Mouse (Mus musculus): ENCODE data around the gene Ubb.
"Not testable (repeated sequence)": the region's sequence is repeated elsewhere in the genome, so short reads cannot be mapped to it uniquely, and the experiment has no call there.

Gene Ubb

GRCm38 (mm10) chr11:62550727-62551225, at the start of gene Ubb:
Gene Ubb (plus strand): TSS chr11:62551171.
- peak; percentile 98 to 99 for DNase-seq (ENCODE audit: low spot score in 2 of 2)

DNA sequence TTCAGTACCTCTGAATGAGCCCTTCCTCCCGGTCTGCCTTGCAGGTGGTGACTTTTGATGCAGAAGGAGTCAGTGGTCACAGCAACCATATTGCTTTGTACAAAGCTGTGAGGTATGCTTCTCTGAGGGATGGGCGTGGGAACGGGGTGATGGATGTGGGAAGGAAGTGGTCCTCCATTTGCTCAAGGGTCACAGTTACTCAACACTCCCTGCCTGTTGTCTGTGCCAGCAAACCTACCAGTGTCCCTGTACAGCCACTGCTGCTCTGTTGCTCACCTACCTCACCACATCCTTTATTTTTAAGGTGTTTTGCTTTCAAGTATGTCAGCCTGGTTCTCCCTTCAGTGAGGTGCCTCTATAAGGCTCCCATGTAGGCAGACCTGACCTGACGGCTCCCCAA, 43.3 kb upstream of the Ubb start:
- no peak for DNase-seq (ENCODE audit: low spot score in 2 of 2)

DNA sequence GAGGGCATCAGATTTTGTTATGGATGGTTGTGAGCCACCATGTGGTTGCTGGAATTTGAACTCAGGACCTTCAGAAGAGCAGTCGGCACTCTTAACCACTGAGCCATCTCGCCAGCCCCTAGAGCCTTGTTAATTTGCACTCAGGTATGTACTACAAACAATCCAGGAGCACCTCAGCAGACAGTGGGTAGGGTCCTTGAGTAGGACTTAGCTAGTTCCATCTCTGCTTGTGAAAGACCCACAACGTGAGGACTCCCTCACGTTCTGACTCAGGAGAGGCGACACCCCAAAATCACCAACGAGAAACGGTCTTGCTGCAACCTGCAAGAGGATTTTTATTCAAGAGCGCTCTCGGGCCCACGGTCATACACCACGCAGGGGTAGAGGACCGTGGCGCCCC, 42.6 kb upstream of the Ubb start:
- DNase-seq (ENCODE audit: low spot score in 2 of 2) = not testable (repeated sequence)

DNA sequence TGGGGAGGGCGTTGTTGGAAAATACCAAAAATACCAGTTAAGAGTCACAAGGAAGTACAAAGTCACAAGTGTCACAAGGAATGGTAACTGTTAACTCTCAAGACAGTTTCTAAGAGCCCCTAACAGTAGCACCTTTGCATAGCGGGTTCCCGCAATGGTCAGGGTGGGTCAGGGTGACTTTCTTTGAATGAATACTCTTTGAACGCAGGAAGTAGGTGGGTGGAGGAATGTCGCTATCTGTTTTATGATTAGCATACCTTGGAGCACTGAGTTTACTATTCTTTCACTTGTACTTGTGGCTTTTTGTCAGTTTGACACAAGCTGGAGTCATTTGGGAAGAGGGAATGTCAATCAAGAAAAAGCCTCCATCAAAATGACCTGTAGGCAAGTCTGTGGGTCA, 42.2 kb upstream of the Ubb start:
- not testable (repeated sequence) for DNase-seq (ENCODE audit: low spot score in 2 of 2)

DNA sequence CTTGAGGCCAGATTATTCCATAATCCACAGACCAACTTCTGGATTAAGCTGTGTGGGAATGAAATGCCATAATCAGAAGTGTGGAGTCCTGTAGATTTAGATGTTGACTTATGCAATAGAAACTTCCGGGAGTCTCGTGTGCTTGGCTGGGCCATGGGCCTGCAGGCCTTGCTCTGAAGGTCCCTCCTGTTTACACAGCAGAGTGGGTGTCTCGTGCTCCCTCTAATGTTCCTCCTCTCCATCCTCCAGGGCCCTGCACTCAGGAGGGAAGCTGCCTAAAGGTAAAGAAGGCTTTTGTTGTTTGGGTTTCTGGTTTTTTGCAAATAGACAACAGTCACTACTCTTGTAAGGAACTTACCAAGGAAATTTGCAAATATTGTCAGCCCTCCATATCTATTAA, 41.4 kb upstream of the Ubb start:
- DNase-seq (ENCODE audit: low spot score in 2 of 2) = no peak

- no peak for DNase-seq (ENCODE audit: low spot score in 2 of 2)
Measured at GRCm38 (mm10) chr11:62510956-62511355, 40.0 kb upstream of the Ubb start.

- DNase-seq (ENCODE audit: low spot score in 2 of 2) = no peak
Measured at GRCm38 (mm10) chr11:62511444-62512202, 39.3 kb upstream of the Ubb start.

GRCm38 (mm10) chr11:62512529-62513080, 38.4 kb upstream of the Ubb start:
- DNase-seq (ENCODE audit: low spot score in 2 of 2) = no peak

DNA sequence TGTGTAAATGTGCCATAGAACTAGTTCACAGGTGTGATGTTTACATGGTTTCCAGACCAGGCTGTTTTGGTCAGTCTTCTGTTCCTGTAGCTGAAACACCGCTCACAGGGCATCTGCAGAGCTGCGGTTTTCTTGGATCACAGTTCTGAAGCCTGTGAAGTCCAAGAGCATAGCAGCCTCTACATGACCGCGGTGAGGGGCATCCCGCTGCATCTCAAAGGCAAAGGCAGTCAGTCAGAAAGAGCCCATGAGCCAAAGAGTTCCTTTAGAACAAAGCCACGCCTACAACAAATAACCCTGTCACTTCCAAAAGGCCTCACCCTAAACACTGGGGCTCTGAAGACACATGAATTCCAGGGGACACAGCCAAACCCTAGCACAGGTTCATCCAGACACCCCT, 37.7 kb upstream of the Ubb start:
- DNase-seq (ENCODE audit: low spot score in 2 of 2) = no peak

DNA sequence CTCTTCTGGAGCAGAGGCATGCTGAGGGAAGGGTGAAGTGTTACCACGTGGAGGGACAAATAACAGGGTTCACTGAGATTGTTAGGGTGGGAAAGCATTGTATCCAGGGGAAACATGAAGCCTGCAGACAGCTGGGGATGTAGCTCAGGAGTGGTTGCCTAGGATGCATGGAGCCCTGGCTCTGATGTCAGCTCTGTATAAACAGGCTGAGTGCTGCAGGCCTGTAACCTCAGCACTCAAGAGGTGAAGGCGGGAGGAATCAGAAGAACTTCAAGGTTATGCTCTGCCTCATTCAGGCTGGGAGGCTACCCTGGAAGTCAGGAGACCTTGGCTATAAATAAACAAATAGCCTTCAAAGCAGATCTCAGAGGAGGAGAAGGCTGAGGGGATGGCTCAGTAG, 32.0 kb upstream of the Ubb start:
- no peak for DNase-seq (ENCODE audit: low spot score in 2 of 2)

GRCm38 (mm10) chr11:62522283-62522682, 28.7 kb upstream of the Ubb start:
- no peak for DNase-seq (ENCODE audit: low spot score in 2 of 2)

DNA sequence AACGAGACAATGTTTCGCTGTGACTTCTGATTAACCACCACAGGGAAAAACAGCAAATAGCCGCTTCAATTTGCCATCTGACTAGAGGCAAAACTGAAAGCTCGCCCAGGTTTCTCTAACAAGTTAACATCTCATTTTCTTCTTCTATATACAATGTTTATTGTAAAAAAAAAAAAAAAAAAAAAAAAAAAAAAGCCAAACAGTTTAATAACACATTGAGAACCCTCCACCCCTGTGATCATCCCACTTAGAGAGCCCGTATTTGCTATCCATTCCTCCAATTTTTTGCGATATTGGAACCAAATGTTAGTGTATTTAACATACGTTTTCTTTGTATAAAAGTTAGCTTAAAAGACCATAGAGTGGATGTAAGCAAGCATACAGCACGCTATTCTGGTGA, 13.9 kb upstream of the Ubb start:
- DNase-seq (ENCODE audit: low spot score in 2 of 2) = no peak

DNA sequence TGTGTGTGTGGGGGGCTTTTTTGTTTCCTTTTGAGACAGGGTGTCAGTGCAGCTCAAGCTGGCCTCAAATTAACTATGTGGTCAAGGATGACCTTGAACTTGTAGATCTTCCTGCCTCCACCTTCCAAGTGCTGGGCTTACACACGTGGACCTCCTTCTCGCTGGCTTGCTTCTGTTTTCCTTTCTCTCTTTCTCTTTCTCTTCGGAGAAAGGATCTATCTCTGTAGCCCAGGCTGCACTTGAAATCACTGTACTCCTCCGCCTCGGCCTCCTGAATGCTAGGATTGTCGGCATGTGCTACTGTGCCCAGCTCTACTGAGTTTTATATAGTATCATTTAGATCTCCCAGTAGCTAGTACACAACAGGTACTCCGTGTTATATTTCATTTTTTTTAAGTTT, 13.4 kb upstream of the Ubb start:
- DNase-seq (ENCODE audit: low spot score in 2 of 2) = no peak

GRCm38 (mm10) chr11:62538321-62539088, 12.5 kb upstream of the Ubb start:
- DNase-seq (ENCODE audit: low spot score in 2 of 2) = peak in 1 of 2 experiments; percentile 42

- peak; percentile 67 to 68 for DNase-seq (ENCODE audit: low spot score in 2 of 2)
Measured at GRCm38 (mm10) chr11:62539089-62539890, 11.7 kb upstream of the Ubb start, which contains the start of gene Cenpv. Gene Cenpv (minus strand): TSS chr11:62539261.

DNA sequence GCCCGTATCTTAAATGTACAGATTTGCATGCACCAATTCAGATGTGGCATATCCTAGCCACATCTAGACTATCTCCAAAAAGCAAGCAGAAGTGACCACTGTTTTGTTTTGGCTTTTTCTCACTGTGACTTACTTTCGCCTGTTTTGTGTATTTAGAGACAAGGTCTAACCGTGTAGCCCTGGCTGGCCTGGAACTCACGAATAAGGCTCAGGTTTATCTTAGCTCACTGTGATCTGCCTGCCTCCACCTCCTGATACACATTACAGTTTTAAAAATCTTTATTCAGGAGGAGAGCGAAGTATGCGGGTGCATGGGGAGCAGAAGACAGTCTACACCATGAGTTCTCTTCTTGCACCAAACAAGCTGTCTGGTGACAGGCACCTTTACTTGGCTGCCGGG, 10.8 kb upstream of the Ubb start:
- DNase-seq (ENCODE audit: low spot score in 2 of 2) = no peak

GRCm38 (mm10) chr11:62540969-62541368, 10.0 kb upstream of the Ubb start:
- no peak for DNase-seq (ENCODE audit: low spot score in 2 of 2)

DNA sequence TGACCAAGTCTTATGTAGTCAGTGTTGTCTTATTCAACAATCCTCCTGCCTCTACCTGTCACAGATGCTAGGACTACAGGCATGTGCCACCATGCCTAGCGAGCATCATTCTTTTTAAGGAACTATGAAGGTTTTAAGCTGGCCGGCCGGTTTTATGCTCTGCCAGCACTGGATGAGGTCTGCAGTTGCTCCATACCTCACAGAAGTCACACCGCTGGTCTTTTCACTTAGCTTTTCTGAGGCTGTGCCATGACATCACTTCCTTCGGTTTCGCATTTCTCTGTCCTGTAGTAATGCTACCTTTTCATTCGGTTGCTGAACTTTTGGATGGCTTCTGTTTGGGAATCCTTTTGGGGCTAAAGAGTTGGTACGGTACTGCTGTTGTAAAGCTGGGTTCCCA, 9.4 kb upstream of the Ubb start:
- DNase-seq (ENCODE audit: low spot score in 2 of 2) = no peak

DNA sequence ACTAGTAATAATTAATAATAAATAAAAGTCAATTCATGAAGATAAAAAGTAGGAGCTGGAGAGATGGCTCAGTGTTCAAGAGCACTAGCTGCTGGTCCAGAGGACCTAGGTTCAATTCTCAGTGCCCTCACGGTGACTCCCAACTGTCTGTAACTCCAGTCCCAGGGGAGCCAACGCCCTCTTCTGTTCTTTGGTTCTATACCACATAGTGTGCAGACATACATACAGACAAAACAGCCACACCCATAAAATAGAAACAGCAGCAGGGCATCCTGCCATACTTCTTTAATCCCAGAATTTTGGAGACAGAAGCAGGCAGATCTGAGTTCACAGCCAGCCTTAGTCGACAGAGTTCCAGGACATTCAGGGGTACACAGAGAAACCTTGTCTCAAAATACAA, 7.0 kb upstream of the Ubb start:
- no peak for DNase-seq (ENCODE audit: low spot score in 2 of 2)

DNA sequence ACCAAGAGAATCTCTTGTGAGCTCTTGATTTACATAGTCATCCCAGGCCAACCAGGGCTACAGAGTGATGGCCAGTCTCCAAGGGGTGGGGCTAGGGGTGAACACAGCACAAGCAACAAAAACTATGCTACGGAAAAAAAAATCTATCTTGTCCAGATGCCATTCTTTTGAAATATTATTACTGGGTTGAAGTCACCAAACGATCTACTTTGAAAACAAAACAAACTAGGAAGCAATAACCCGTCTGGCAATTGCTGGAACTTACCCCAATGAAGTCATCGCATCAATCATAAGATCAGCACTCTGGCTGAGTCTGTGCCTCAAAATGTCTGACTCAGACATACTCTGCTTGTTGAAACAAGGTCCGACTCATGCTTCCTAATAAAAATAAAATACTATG, 1.2 kb upstream of the Ubb start:
- peak; percentile 78 to 85 for DNase-seq (ENCODE audit: low spot score in 2 of 2)

GRCm38 (mm10) chr11:62550227-62550685, 715 bp upstream of the Ubb start:
- DNase-seq (ENCODE audit: low spot score in 2 of 2) = peak; percentile 69 to 74

Data from heart, adult 9 months (tissue).